Mouse (Mus musculus): ENCODE measurements around the gene Gm8369.
"Not testable (repeated sequence)": the region's sequence is repeated elsewhere in the genome, so short reads cannot be mapped to it uniquely, and the experiment has no call there.

GRCm38 (mm10) chr19:11459041-11459440 is 26.7 kb upstream of the Gm8369 start:
- not testable (repeated sequence) for TF ChIP-seq CTCF (IDR thresholded peaks at IDR 0.05; ENCODE audit: low read depth, low read length); POLR2A (IDR thresholded peaks at IDR 0.05; ENCODE audit: insufficient read depth, low read length)

Data from ES-Bruce4 (cell line).